Mouse (Mus musculus): ENCODE results near the gene 2900011O08Rik. TPM values are rescaled to one million over a fixed set of nuclear protein-coding genes. Genes with fewer than 3 reads are reported as not detected.
"Not testable (repeated sequence)": the region's sequence is repeated elsewhere in the genome, so short reads cannot be mapped to it uniquely, and the experiment has no call there.

Gene 2900011O08Rik
- polyA plus RNA-seq, 1 experiment from 2014 or later, result 121 TPM

DNA sequence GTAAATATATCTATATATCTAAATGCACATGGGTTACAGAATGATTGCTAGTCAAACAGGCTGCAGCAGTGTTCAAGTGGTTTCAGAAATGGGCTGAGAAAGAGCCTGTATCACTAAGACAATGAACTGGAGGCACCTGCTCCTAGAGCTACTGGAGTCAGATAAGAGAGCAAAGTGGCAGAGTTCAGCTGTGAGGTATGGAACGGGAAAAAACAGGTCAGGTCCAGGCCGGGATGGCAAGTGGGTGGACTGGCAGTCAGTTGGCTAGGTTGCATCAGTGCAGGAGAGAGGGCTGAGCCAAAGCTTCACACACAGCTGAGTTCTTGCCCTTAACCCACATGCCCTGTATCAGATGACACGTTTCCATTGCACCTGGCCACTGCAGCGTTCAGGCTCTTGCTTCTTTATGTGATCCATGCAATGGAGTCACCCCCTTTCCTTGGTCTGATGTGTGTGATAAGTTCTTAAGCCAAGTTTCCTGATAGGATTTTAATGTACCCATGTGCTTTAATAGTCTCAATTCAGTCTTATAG is 59.9 kb downstream of the 2900011O08Rik start:
- 76% methylated on average over 4 of the region's 4 CpGs for WGBS
- H3K9me3 ChIP-seq, result no peaks in the 10 kb centered on the region
- H3K9ac ChIP-seq, result no peak overlapping the region
- no peak overlapping the region for H3K27ac ChIP-seq (replicated peaks)
- no peaks in the 10 kb centered on the region for H3K27me3 ChIP-seq
- H3K36me3 ChIP-seq, result no peaks in the 10 kb centered on the region
- H3K4me2 ChIP-seq, result no peak overlapping the region
- ATAC-seq (ENCODE audit: low read depth), result no peak
- no peak overlapping the region for H3K4me3 ChIP-seq
- no peaks in the 10 kb centered on the region for H3K4me1 ChIP-seq (replicated peaks)

DNA sequence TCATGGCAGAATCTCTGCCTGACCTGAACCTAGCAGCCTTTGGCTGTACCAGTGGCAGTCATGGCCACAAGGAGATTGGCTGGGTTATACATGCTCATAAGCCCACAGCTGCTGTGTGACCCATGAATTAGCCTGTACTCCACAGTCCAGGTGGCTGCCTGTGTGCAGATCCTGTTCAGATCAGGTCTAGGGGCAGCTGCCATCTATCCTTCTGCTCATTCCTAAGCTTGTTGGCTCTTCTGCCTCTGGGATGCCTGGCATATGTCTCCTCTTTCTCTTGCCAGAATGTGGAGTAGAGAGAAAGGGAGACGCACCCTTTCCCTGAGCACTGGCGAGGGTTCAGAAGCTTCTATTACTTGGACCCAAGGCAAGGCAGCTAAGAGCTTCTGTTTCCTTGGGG is 65.8 kb downstream of the 2900011O08Rik start:
- no peak for ATAC-seq (ENCODE audit: low read depth)
- Histone ChIP-seq H3K4me1 (replicated peaks) (no peaks in the 10 kb centered on the region), H3K36me3 (0 out of 2 replicates have a peak, but pooled peaks cover 5% of the 10 kb centered on the region), H3K9ac (no peak overlapping the region), H3K27me3 (no peaks in the 10 kb centered on the region), H3K9me3 (no peaks in the 10 kb centered on the region), H3K4me3 (no peak overlapping the region), H3K4me2 (no peak overlapping the region), H3K27ac (replicated peaks) (no peak overlapping the region)
- WGBS, result 97% methylated on average over 2 of the region's 2 CpGs

DNA sequence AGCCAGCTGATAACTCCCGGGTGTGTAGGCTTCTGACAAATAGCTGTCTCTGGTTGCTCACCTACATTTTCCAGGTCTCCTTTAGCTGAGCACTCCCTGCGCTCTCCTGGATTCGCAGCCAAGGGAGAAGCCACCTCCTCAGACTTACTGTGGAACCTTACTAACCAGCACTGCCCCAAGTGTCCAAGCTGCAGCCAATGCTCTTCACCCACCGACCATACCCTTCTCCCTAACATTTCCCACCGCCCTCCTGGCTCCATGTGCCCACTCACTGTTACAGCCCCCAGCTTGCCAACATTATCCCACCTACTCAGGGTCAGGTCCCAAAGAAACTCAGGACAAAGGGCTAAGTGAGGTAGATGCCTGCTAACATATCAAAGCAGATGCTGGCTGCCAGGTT is 66.7 kb downstream of the 2900011O08Rik start:
- H3K9ac ChIP-seq, result no peak overlapping the region
- no peak overlapping the region for H3K4me3 ChIP-seq
- H3K4me2 ChIP-seq, result no peak overlapping the region
- 87% methylated on average over 5 of the region's 5 CpGs for WGBS
- no peak for ATAC-seq (ENCODE audit: low read depth)
- H3K9me3 ChIP-seq, result no peaks in the 10 kb centered on the region
- H3K27me3 ChIP-seq, result no peaks in the 10 kb centered on the region
- H3K27ac ChIP-seq (replicated peaks), result no peak overlapping the region
- H3K36me3 ChIP-seq, result 0 out of 2 replicates have a peak, but pooled peaks cover 5% of the 10 kb centered on the region
- peaks cover 4% of the 10 kb centered on the region for H3K4me1 ChIP-seq (replicated peaks)

DNA sequence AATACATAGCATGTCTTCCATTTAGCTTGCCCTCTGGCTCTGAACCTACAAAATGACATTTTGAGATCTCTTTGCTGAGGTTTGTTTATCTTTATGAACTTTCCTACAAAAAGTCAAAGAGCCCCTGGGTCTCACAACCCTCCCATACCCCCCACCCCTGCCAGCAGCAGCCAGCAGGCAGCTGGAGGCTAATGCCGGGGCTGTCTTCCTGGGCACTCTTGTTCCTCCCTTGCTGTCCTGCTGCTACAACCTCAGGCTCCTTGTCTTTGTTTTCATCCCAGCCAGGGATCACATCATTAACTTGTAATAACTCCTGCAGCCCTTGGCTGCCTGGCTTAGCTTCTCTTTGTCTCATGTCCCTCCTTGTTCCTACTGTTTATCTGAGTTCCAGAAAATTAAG is 68.9 kb downstream of the 2900011O08Rik start:
- Histone ChIP-seq H3K36me3 (0 out of 2 replicates have a peak, but pooled peaks cover 5% of the 10 kb centered on the region), H3K27ac (replicated peaks) (no peak overlapping the region)
- 12% methylated on average over 1 of the region's 1 CpGs for WGBS

DNA sequence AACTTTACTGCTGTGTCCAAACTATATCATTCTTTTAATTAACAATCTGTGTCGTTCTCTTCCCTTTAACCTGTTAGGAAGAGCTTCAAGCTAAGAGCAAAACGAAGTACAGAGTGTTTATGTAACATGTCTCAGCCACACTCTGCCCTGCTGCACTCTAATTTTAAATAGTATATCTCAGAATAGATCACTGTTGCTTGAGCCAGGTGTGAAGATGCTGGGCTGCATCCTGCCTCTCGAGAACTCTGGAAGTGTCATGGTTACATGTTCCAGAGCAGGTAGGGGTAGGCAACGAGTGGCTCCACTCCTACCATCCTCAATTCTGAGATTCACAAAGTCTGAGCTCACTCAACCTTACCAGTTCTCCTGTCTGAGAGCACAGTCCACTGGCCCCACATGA is 70.3 kb downstream of the 2900011O08Rik start:
- Histone ChIP-seq H3K27me3 (no peaks in the 10 kb centered on the region), H3K4me2 (no peak overlapping the region), H3K36me3 (peaks cover 5% of the 10 kb centered on the region; the same call in 1 of the 2 replicates), H3K27ac (replicated peaks) (no peak overlapping the region), H3K9ac (no peak overlapping the region), H3K4me3 (no peak overlapping the region), H3K4me1 (replicated peaks) (peaks cover 11% of the 10 kb centered on the region), H3K9me3 (no peaks in the 10 kb centered on the region)
- 90% methylated on average over 4 of the region's 4 CpGs for whole genome bisulfite sequencing
- ATAC-seq (ENCODE audit: low read depth), result no peak

More for the DNA sequence above, 68.9 kb downstream of the 2900011O08Rik start:
- Histone ChIP-seq H3K9me3 (no peaks in the 10 kb centered on the region), H3K4me2 (no peak overlapping the region), H3K4me3 (no peak overlapping the region), H3K27me3 (no peaks in the 10 kb centered on the region), H3K9ac (no peak overlapping the region), H3K4me1 (replicated peaks) (peaks cover 11% of the 10 kb centered on the region)
- no peak for ATAC-seq (ENCODE audit: low read depth)

- Histone ChIP-seq H3K4me3 (no peak overlapping the region), H3K36me3 (peaks cover 5% of the 10 kb centered on the region; the same call in 1 of the 2 replicates), H3K4me1 (replicated peaks) (peaks cover 11% of the 10 kb centered on the region), H3K9me3 (no peaks in the 10 kb centered on the region), H3K4me2 (no peak overlapping the region), H3K9ac (no peak overlapping the region), H3K27ac (replicated peaks) (no peak overlapping the region), H3K27me3 (no peaks in the 10 kb centered on the region)
- peak; percentile 53; the same call in 1 of the 2 replicates for ATAC-seq (ENCODE audit: low read depth)
- WGBS, result 11% methylated on average over 1 of the region's 1 CpGs
Observed at GRCm38 (mm10) chr16:14058541-14058940, 72.1 kb downstream of the 2900011O08Rik start.

GRCm38 (mm10) chr16:14059118-14059854 is 72.9 kb downstream of the 2900011O08Rik start:
- no peak overlapping the region for H3K4me2 ChIP-seq
- H3K36me3 ChIP-seq, result no peaks in the 10 kb centered on the region; the same call in 1 of the 2 replicates
- H3K27ac ChIP-seq (replicated peaks), result no peak overlapping the region
- 43% methylated on average over 1 of the region's 1 CpGs for WGBS
- no peak for ATAC-seq (ENCODE audit: low read depth)
- no peak overlapping the region for H3K9ac ChIP-seq
- no peaks in the 10 kb centered on the region for H3K27me3 ChIP-seq
- H3K4me1 ChIP-seq (replicated peaks), result peaks cover 11% of the 10 kb centered on the region
- no peak overlapping the region for H3K4me3 ChIP-seq
- H3K9me3 ChIP-seq, result no peaks in the 10 kb centered on the region

DNA sequence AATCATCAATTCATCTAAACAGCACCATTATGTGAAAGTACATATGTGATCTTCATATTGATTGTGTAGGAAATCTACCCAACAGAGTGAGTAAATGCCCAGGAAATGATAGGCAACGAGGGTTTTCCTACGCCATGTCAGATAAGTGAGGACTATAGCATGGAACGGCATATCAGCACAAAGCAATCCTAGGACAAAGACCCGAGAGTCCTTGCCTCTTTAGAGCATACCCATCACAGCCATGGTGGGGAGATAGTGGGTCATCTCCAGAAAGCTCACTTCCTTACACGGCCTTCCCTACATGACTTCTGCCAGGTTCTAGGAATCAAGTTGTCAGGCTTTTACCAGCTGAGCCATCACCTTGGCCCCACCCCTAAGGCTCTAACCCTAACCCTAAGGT is 73.5 kb downstream of the 2900011O08Rik start:
- H3K9me3 ChIP-seq, result no peaks in the 10 kb centered on the region
- no peak overlapping the region for H3K4me2 ChIP-seq
- no peaks in the 10 kb centered on the region; the same call in 1 of the 2 replicates for H3K36me3 ChIP-seq
- 80% methylated on average over 5 of the region's 5 CpGs for WGBS
- no peaks in the 10 kb centered on the region for H3K27me3 ChIP-seq
- no peak for ATAC-seq (ENCODE audit: low read depth)
- no peak overlapping the region for H3K27ac ChIP-seq (replicated peaks)
- H3K9ac ChIP-seq, result no peak overlapping the region
- no peak overlapping the region for H3K4me3 ChIP-seq
- H3K4me1 ChIP-seq (replicated peaks), result peaks cover 11% of the 10 kb centered on the region

DNA sequence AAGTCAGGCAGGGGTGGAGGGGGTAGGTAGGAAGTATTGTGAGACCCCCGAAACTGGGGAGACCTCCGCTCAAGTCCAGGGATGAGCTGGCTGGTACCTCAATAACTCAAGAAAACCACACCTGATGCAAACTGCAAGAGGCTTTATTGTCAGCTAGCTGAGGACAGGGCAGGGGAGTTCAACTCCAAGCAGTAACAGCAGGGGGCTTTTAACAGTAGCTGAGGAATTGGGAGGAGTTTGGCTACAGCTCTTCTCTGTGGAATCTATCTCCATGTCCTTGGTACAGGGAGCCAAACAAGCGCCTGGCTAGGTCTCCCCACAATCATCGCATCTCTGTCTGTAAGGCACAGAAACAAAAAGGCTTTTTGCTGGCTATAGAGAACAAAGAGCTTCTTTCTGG is 80.2 kb downstream of the 2900011O08Rik start:
- H3K27ac ChIP-seq (replicated peaks); H3K27me3 ChIP-seq; ATAC-seq (ENCODE audit: low read depth); H3K36me3 ChIP-seq; H3K9me3 ChIP-seq; H3K9ac ChIP-seq; H3K4me1 ChIP-seq (replicated peaks); H3K4me3 ChIP-seq; H3K4me2 ChIP-seq: not testable (repeated sequence)
- 81% methylated on average over 4 of the region's 4 CpGs for WGBS

- H3K27ac ChIP-seq (replicated peaks); H3K36me3 ChIP-seq; H3K9me3 ChIP-seq; H3K4me3 ChIP-seq; H3K4me2 ChIP-seq; H3K9ac ChIP-seq; ATAC-seq (ENCODE audit: low read depth); H3K27me3 ChIP-seq; H3K4me1 ChIP-seq (replicated peaks): not testable (repeated sequence)
- 81% methylated on average over 2 of the region's 2 CpGs for WGBS
Observed at GRCm38 (mm10) chr16:14068701-14069100, 82.3 kb downstream of the 2900011O08Rik start.

DNA sequence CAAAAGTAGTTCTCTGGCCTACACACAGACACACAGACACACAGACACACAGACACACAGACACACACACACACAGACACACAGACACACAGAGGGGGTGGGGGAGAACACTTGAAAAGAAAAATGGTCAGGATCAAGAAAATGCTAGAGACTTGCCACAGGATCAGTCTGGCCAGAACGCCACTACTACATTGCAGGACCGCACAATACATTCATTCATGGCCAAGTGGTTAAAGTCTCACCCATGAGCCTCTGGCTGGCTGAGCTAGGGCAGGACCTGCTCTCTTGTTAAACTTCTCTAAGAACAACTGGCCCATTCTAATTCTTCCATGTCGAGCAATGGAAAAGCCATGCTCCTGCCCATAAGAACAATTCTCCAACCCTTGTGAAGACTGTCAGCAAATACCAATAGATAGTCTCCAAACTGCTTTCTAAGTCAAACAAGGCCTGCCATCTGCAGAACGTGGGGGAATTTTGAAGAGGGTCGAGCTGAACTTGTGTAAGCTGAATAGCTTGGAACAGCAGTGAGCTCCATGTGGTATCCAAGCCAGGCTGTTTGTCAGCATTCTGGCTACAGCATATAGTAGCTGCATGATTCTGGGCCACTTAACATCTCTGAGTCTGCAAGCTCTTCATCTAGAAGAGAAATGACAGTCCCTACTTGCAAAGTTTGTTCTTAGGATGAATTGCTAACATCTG is 84.2 kb downstream of the 2900011O08Rik start:
- no peak overlapping the region for H3K4me3 ChIP-seq
- 75% methylated on average over 5 of the region's 5 CpGs for WGBS
- peaks cover 8% of the 10 kb centered on the region; the same call in 1 of the 2 replicates for H3K36me3 ChIP-seq
- H3K4me2 ChIP-seq, result no peak overlapping the region
- ATAC-seq (ENCODE audit: low read depth), result no peak
- no peaks in the 10 kb centered on the region for H3K9me3 ChIP-seq
- H3K27me3 ChIP-seq, result no peaks in the 10 kb centered on the region
- H3K27ac ChIP-seq (replicated peaks), result no peak overlapping the region
- H3K9ac ChIP-seq, result no peak overlapping the region
- no peaks in the 10 kb centered on the region for H3K4me1 ChIP-seq (replicated peaks)

GRCm38 (mm10) chr16:14082925-14083324 is 96.5 kb downstream of the 2900011O08Rik start:
- Histone ChIP-seq H3K9ac (no peak overlapping the region), H3K4me3 (no peak overlapping the region), H3K36me3 (no peaks in the 10 kb centered on the region), H3K4me1 (replicated peaks) (no peaks in the 10 kb centered on the region), H3K27me3 (no peaks in the 10 kb centered on the region), H3K9me3 (0 out of 2 replicates have a peak, but pooled peaks cover 5% of the 10 kb centered on the region), H3K27ac (replicated peaks) (no peak overlapping the region), H3K4me2 (no peak overlapping the region)
- 85% methylated on average over 2 of the region's 2 CpGs for WGBS
- no peak for ATAC-seq (ENCODE audit: low read depth)
